9 mouse cellular contexts compared by ENCODE assay signal in genomic region chr6:139391307-139391706, GRCm38 (mm10).
DNase-seq lines count a peak whose midpoint lies in the region; ATAC-seq and TF ChIP-seq lines count a peak whose summit lies in the region.
"Had no signal": no experiment of that assay in that cellular context is flagged by ENCODE, and none has a peak within 500 bp of the region (broad histone marks: within the 10 kb centered on the region; RNA-seq: fewer than 3 reads in every experiment).

No protein-coding gene starts in this region.

- no peak for ATAC-seq in kidney, postnatal 0 days (replicated peaks; ENCODE audit: low FRiP score, low read depth)
- ATAC-seq in forebrain, embryonic 15.5 days (replicated peaks) = peak; percentile 79
- no peak for ATAC-seq in megakaryocyte-erythroid progenitor cell, adult 5-6 weeks (replicated peaks; ENCODE audit: low FRiP score, low TSS enrichment, poor library complexity, severe bottlenecking)

- no peaks in the 10 kb centered on the region for H3K36me3 ChIP-seq in kidney, postnatal 0 days (ENCODE audit: insufficient read depth, low read length)
- H3K36me3 ChIP-seq in forebrain, embryonic 15.5 days = no peaks in the 10 kb centered on the region
- H3K36me3 ChIP-seq: embryonic facial prominence, embryonic 15.5 days had no signal

- H3K4me2 ChIP-seq in kidney, postnatal 0 days (ENCODE audit: low read length) = no peak overlapping the region
- no peak overlapping the region for H3K4me2 ChIP-seq in forebrain, embryonic 15.5 days (replicated peaks)
- H3K4me2 ChIP-seq: embryonic facial prominence, embryonic 15.5 days had no signal

- no peak overlapping the region for H3K27ac ChIP-seq in kidney, postnatal 0 days
- H3K27ac ChIP-seq in forebrain, embryonic 15.5 days (replicated peaks) = no peak overlapping the region
- H3K27ac ChIP-seq: embryonic facial prominence, embryonic 15.5 days had no signal

- no peaks in the 10 kb centered on the region for H3K4me1 ChIP-seq in kidney, postnatal 0 days (replicated peaks; ENCODE audit: insufficient read depth, low read length)
- no peaks in the 10 kb centered on the region for H3K4me1 ChIP-seq in forebrain, embryonic 15.5 days
- H3K4me1 ChIP-seq: embryonic facial prominence, embryonic 15.5 days had no signal

- peak; percentile 76 for TF ChIP-seq CTCF in kidney, postnatal 0 days (IDR thresholded peaks at IDR 0.05; ENCODE audit: low read depth)

- no peaks in the 10 kb centered on the region for H3K9me3 ChIP-seq in kidney, postnatal 0 days (replicated peaks; ENCODE audit: low read length)
- H3K9me3 ChIP-seq in forebrain, embryonic 15.5 days = no peaks in the 10 kb centered on the region
- H3K9me3 ChIP-seq: embryonic facial prominence, embryonic 15.5 days had no signal

- no peak overlapping the region for H3K9ac ChIP-seq in kidney, postnatal 0 days (ENCODE audit: low read depth, low read length)
- H3K9ac ChIP-seq in forebrain, embryonic 15.5 days (replicated peaks) = no peak overlapping the region
- H3K9ac ChIP-seq: embryonic facial prominence, embryonic 15.5 days had no signal

- DNase-seq in kidney, postnatal 0 days (ENCODE audit: low spot score) = peak; percentile 59
- no peak for DNase-seq in kidney, postnatal 25 days
- DNase-seq in brain, adult 2 months (ENCODE audit: low read depth, low spot score) = peak; percentile 69
- peak; percentile 63 to 77 for DNase-seq in layer of hippocampus, postnatal 10 days (ENCODE audit: low spot score in 2 of 2)
- peak; percentile 56 for DNase-seq in neural tube, embryonic 10.5 days (ENCODE audit: extremely low spot score, low spot score)
- DNase-seq in urinary bladder, postnatal 36 days (ENCODE audit: low spot score in 2 of 2) = no peak

- no peak overlapping the region for H3K4me3 ChIP-seq in kidney, postnatal 0 days (replicated peaks; ENCODE audit: low read depth, low read length)
- no peak overlapping the region for H3K4me3 ChIP-seq in forebrain, embryonic 15.5 days
- H3K4me3 ChIP-seq: embryonic facial prominence, embryonic 15.5 days had no signal

- no peaks in the 10 kb centered on the region for H3K27me3 ChIP-seq in kidney, postnatal 0 days (ENCODE audit: insufficient read depth, low read length)
- H3K27me3 ChIP-seq in forebrain, embryonic 15.5 days = no peaks in the 10 kb centered on the region
- H3K27me3 ChIP-seq: embryonic facial prominence, embryonic 15.5 days had no signal

- 7% methylated on average over 13 of the region's 13 CpGs for WGBS in kidney, postnatal 0 days
- 5% methylated on average over 13 of the region's 13 CpGs for WGBS in forebrain, embryonic 15.5 days

Comparison
In these comparisons a context has a peak if more than half of its experiments do, and no peak if none do; other contexts are left out.
1. DNase-seq: peak in kidney, postnatal 0 days (single experiment), brain, adult 2 months (single experiment), layer of hippocampus, postnatal 10 days (2 of 2) and neural tube, embryonic 10.5 days (single experiment); none in kidney, postnatal 25 days (0 of 2) and urinary bladder, postnatal 36 days (0 of 2).